Mouse (Mus musculus): ENCODE data around the gene Cd47. TPM values are rescaled to one million over a fixed set of nuclear protein-coding genes. Genes with fewer than 3 reads are reported as not detected.

Cd47 gene
- total and polyA plus RNA-seq, 3 experiments, result 102 to 277 (median 142) TPM

GRCm38 (mm10) chr16:49887290-49887689, 87.0 kb downstream of the Cd47 start:
- H3K4me2 ChIP-seq (ENCODE audit: insufficient read depth, low read depth, poor library complexity, severe bottlenecking), result no peak overlapping the region
- DNase-seq (ENCODE audit: extremely low read depth), result no peak
- H3K79me2 ChIP-seq (replicated peaks; ENCODE audit: control insufficient read depth, extremely low read depth, insufficient read depth, poor library complexity, severe bottlenecking), result peaks cover 24% of the 10 kb centered on the region
- no peaks in the 10 kb centered on the region for H3K27me3 ChIP-seq (replicated peaks)
- dilution Hi-C loops (cut with MboI; ENCODE audit: extremely low pct_ligation_motif_present, extremely low pct_unique_long_range_greater_than_20kb, low sequenced_read_pairs), result no loop called here
- no peak for TF ChIP-seq TCF12 (IDR thresholded peaks at IDR 0.05; ENCODE audit: low read depth, low read length)
- TF ChIP-seq CHD2 (IDR thresholded peaks at IDR 0.05; ENCODE audit: low read length), result no peak
- TF ChIP-seq CTCF (conservative IDR thresholded peaks at IDR 0.05 in 1 of 2, IDR thresholded peaks at IDR 0.05 in 1 of 2; ENCODE audit: low read depth in 2 of 2, low read length in 2 of 2), result no peak
- no peak for TF ChIP-seq PAX5 (IDR thresholded peaks at IDR 0.05; ENCODE audit: low read length)
- TF ChIP-seq ZNF384 (IDR thresholded peaks at IDR 0.05; ENCODE audit: low read depth, low read length), result no peak
- TF ChIP-seq E2F4 (IDR thresholded peaks at IDR 0.05; ENCODE audit: insufficient replicate concordance, low read depth, low read length), result no peak
- TF ChIP-seq USF2 (conservative IDR thresholded peaks at IDR 0.05; ENCODE audit: low read depth, low read length), result no peak
- TF ChIP-seq CHD1 (IDR thresholded peaks at IDR 0.05; ENCODE audit: low read depth, low read length), result no peak
- no peak for TF ChIP-seq BHLHE40 (IDR thresholded peaks at IDR 0.05; ENCODE audit: low read depth, low read length)
- H3K9ac ChIP-seq (ENCODE audit: insufficient read depth, low read depth), result no peak overlapping the region
- peaks cover 46 to 84% of the 10 kb centered on the region in 2 experiments for H3K36me3 ChIP-seq (replicated peaks in 1 of 2; ENCODE audit: control insufficient read depth in 1 of 2, insufficient read depth in 1 of 2, low read length in 1 of 2)
- H3K4me1 ChIP-seq (ENCODE audit: control insufficient read depth in 1 of 2, insufficient read depth in 2 of 2), result peaks cover under 1 to 19% of the 10 kb centered on the region in 2 experiments; a peak in 1 of 4 replicates
- peaks cover 9% of the 10 kb centered on the region for H3K9me3 ChIP-seq (replicated peaks; ENCODE audit: low read length)
- in situ Hi-C loops (cut with MboI; ENCODE audit: low pct_ligation_motif_present, low pct_unique_long_range_greater_than_20kb, low sequenced_read_pairs), result no loop called here
- no peak overlapping the region for H3K27ac ChIP-seq (ENCODE audit: insufficient read depth, low read depth)
- no peak overlapping the region for H3K4me3 ChIP-seq (replicated peaks in 1 of 3; ENCODE audit: low read depth in 2 of 3, low read length in 2 of 3, poor library complexity in 1 of 3)

GRCm38 (mm10) chr16:49887811-49888564, 87.7 kb downstream of the Cd47 start:
- in situ Hi-C loops (cut with MboI; ENCODE audit: low pct_ligation_motif_present, low pct_unique_long_range_greater_than_20kb, low sequenced_read_pairs), result no loop called here
- no peak for TF ChIP-seq TCF12 (IDR thresholded peaks at IDR 0.05; ENCODE audit: low read depth, low read length)
- no peak for TF ChIP-seq SIN3A (IDR thresholded peaks at IDR 0.05; ENCODE audit: low read length)
- TF ChIP-seq MAFK (IDR thresholded peaks at IDR 0.05; ENCODE audit: insufficient replicate concordance, low read length), result no peak
- no peak for TF ChIP-seq USF2 (conservative IDR thresholded peaks at IDR 0.05; ENCODE audit: low read depth, low read length)
- TF ChIP-seq MYC (IDR thresholded peaks at IDR 0.05; ENCODE audit: low read depth, low read length), result no peak
- TF ChIP-seq HCFC1 (IDR thresholded peaks at IDR 0.05; ENCODE audit: low read depth, low read length), result no peak
- TF ChIP-seq ZKSCAN1 (IDR thresholded peaks at IDR 0.05; ENCODE audit: borderline replicate concordance, low read depth, low read length), result no peak
- no peak for TF ChIP-seq ZMIZ1 (IDR thresholded peaks at IDR 0.05; ENCODE audit: low read depth, low read length)
- TF ChIP-seq MEF2A (IDR thresholded peaks at IDR 0.05; ENCODE audit: borderline replicate concordance, low read depth, low read length), result no peak
- no peak for TF ChIP-seq ZNF384 (IDR thresholded peaks at IDR 0.05; ENCODE audit: low read depth, low read length)
- no peak for TF ChIP-seq EP300 (IDR thresholded peaks at IDR 0.05; ENCODE audit: low read length)
- TF ChIP-seq CHD1 (IDR thresholded peaks at IDR 0.05; ENCODE audit: low read depth, low read length), result no peak
- no peak for TF ChIP-seq CTCF (conservative IDR thresholded peaks at IDR 0.05 in 1 of 2, IDR thresholded peaks at IDR 0.05 in 1 of 2; ENCODE audit: low read depth in 2 of 2, low read length in 2 of 2)
- no peak overlapping the region for H3K4me3 ChIP-seq (replicated peaks in 1 of 3; ENCODE audit: low read depth in 2 of 3, low read length in 2 of 3, poor library complexity in 1 of 3)
- dilution Hi-C loops (cut with MboI; ENCODE audit: extremely low pct_ligation_motif_present, extremely low pct_unique_long_range_greater_than_20kb, low sequenced_read_pairs), result no loop called here
- no peak for DNase-seq (ENCODE audit: extremely low read depth)
- peaks cover 0 to 19% of the 10 kb centered on the region in 2 experiments; a peak in 1 of 4 replicates for H3K4me1 ChIP-seq (ENCODE audit: control insufficient read depth in 1 of 2, insufficient read depth in 2 of 2)
- H3K27ac ChIP-seq (ENCODE audit: insufficient read depth, low read depth), result no peak overlapping the region
- H3K36me3 ChIP-seq (replicated peaks in 1 of 2; ENCODE audit: control insufficient read depth in 1 of 2, insufficient read depth in 1 of 2, low read length in 1 of 2), result peaks cover 46 to 84% of the 10 kb centered on the region in 2 experiments
- no peak overlapping the region for H3K9ac ChIP-seq (ENCODE audit: insufficient read depth, low read depth)
- peaks cover 22% of the 10 kb centered on the region for H3K79me2 ChIP-seq (replicated peaks; ENCODE audit: control insufficient read depth, extremely low read depth, insufficient read depth, poor library complexity, severe bottlenecking)
- peaks cover 13% of the 10 kb centered on the region for H3K9me3 ChIP-seq (replicated peaks; ENCODE audit: low read length)
- H3K27me3 ChIP-seq (replicated peaks), result no peaks in the 10 kb centered on the region
- H3K4me2 ChIP-seq (ENCODE audit: insufficient read depth, low read depth, poor library complexity, severe bottlenecking), result no peak overlapping the region
